Mouse (Mus musculus) heart, adult 10 weeks (tissue): ENCODE data around the gene Tgfb1. TPM values are rescaled to one million over a fixed set of nuclear protein-coding genes. Genes with fewer than 3 reads are reported as not detected.

Source experiments
- polyA plus RNA-seq: library from polyadenylated mRNA; stranded (reverse); fragments of 350-450 nt; fragmentation: Illumina TruSeq; extraction: RNeasy Lipid Tissue Mini Kit (QIAGEN cat#74804); gene quantifications from one replicate; pipeline ENCODE4 v1.2.3, GENCODE M21; 2014; ENCODE audit warnings: low read depth, low replicate concordance

The Tgfb1 gene
- 14.2 TPM for polyA plus RNA-seq

DNA sequence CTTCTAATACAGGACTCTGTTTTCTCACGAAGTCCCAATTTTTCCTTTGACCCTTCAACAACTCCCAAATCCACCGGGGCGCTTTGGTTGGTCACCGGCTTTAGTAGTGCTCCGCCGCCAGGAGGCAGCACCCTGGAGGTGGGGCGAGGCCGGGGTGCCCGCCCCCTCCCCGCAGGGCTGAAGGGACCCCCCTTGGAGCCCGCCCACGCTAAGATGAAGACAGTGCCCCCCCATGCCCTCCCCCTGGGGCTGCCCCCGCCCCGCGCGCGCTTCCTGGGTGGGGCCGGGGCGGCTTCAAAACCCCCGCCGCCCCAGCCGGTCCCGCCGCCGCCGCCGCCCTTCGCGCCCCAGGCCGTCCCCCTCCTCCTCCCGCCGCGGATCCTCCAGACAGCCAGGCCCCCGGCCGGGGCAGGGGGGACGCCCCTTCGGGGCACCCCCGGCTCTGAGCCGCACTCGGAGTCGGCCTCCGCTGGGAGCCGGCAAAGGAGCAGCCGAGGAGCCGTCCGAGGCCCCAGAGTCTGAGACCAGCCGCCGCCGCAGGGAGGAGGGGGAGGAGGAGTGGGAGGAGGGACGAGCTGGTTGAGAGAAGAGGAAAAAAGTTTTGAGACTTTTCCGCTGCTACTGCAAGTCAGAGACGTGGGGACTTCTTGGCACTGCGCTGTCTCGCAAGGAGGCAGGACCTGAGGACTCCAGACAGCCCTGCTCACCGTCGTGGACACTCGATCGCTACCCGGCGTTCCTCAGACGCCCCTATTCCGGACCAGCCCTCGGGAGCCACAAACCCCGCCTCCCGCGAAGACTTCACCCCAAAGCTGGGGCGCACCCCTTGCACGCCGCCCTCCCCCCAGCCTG lies at the start of gene Tgfb1:
Gene Tgfb1, plus strand, starts transcription at position 323 of the 852 bp plus-strand sequence.

DNA sequence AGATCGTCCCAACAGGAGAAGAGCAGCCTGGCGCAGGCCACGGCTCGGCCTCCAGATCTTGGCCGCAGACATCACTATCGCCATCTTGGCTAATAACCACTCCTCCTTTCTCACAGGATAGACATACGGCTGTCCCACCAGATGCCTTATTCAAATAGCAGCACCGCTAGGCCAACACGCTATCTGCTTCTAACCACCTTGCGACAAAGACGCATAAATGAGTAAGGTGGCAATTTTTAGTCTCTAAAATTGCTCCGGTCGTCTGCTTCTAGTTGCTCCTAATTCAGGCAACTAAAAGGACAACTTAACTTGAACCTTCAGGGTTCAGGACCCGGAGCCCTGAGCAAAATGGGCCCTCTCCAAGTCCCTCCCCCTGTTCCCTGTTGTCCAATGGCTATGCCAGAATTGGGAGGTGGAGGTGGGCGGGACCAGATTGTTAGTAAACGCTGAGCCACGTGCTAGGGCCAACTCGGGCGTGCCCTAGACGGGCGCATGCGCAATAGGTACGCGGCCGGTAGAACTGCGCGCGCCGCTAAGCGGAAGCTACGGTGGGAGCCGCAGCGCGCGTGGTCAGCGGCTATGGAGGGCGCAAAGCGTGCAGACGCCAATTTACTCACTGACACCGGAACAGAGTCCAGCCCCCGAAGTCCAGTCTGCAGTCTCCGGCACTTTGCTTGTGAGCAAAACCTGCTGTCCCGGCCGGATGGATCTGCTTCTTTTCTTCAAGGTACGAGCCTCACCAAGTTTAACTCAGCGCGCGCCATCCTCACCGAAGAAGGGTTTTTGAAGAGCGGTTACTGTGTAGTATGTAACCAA lies 27.9 kb upstream of the Tgfb1 start, which contains the start of the genes Bckdha and Exosc5:
Gene Bckdha, minus strand, starts transcription at position 325 of the 816 bp plus-strand sequence.
Gene Exosc5, plus strand, starts transcription at position 508 of the 816 bp plus-strand sequence.

DNA sequence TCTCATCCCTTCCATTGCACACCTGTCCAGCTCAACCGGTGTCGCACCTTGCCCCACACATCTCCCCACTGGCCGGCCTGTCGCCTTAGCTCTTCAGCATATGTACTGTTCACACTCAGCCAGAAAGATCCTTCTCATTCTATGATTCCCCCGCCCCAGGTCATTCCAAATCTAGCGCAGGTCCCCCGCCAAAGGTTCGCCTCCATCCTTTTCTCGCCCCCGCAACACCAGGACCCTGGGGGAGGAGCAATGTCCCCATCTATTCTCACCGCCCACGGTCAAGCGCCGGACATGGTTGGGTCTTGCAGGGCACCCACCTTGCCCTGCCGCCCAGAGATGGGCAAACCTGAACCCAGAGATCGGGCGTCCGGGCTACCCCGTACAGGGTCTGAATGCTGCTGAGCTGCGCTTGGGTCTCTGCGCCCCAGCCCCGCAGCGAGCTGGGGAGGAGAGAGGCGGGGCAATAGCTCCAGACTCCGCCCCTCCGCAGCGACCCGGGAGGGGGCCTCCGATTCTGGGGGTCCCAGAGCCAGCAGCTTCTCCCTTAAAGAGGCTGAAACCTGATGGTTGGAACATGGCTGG lies 12.0 kb upstream of the Tgfb1 start, which contains the start of gene Tmem91:
Gene Tmem91, minus strand, starts transcription at position 448 of the 582 bp plus-strand sequence.

DNA sequence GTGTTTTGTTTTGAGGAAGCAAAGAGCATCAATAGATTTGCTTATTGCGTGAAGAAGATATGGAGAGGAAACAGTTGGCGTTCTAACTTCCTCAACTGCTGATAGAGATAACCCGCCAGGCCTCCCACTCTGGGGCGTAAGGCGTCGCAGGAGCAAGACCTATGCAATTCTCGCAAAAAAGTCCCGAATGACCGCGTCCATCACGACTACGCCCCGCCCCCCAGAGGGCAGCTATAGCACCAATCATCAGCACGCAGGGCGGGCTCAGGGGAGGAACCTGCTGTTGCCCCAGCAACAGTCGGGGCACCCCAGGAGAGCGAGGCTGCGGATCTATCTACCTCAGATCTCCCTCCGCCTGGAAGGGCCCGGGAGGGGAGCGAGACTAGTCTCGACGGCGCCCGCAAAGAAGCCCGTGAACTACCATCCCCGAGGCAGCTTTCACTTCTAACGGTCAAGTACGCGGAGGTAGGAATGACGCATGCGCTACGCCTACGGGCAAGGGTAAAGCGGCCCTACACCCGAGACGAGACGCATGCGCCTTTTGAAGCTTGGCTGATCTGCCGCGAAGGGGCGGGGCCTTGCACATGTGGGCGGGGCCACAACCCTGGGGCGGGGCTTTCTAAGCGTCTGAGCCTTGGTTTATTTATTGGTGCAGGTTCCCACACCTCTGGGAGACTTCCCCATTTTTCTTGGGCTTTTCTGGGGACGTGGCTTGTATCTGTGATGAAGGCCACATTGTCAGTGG lies 6.1 kb upstream of the Tgfb1 start, which contains the start of gene B9d2:
Gene B9d2, plus strand, starts transcription at position 267 of the 745 bp plus-strand sequence.

DNA sequence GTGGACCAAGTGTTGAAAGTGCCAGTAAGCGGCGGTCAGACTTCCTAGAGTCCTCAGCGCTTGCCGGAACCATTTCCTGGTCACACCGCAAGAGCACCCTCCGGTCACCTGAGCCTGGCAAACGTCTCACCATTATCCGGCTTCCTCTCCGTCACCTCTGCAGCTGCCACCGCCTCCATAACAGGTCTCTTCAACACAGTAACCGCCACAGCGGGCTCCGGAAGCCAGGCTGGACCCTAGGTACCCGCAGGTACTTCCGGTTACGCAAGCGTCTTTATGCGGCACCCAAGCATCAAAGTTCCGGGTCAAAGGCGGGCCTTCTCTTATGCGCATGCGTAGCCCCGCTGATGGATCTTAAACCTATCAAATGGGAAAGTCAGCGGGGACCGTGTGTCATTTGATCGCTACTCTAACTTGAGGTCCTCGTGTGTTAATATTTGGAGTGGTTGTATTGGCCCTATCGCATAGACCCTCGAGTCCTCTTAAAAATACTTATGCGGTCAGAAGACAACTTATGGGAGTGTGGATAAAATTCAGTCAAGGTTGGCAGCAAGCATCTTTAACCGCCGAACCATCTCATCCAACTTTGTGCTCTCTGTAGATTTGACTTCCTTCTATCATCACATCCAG lies 32.1 kb downstream of the Tgfb1 start, which contains the start of gene Ccdc97:
Gene Ccdc97, minus strand, starts transcription at position 301 of the 630 bp plus-strand sequence.

Other genes with a start within 250 kb of the Tgfb1 start
- 17.6 TPM for gene Ceacam1, start 209.4 kb upstream of the Tgfb1 start, polyA plus RNA-seq
- 0.58 TPM for gene Ceacam2, start 147.1 kb upstream of the Tgfb1 start, polyA plus RNA-seq
- not detected for gene Erich4, start 71.1 kb upstream of the Tgfb1 start, polyA plus RNA-seq
- gene Dmac2, start 67.6 kb upstream of the Tgfb1 start, polyA plus RNA-seq = 79.6 TPM
- 3.3 TPM for gene B3gnt8, start 60.3 kb upstream of the Tgfb1 start, polyA plus RNA-seq
- gene Bckdha, start 28.0 kb upstream of the Tgfb1 start, polyA plus RNA-seq = 283 TPM
- gene Exosc5, start 27.8 kb upstream of the Tgfb1 start, polyA plus RNA-seq = 14.5 TPM
- not detected for gene Tmem91, start 11.8 kb upstream of the Tgfb1 start, polyA plus RNA-seq
- gene B9d2, start 6.2 kb upstream of the Tgfb1 start, polyA plus RNA-seq = 19.8 TPM
- 41.6 TPM for gene Ccdc97, start 32.1 kb downstream of the Tgfb1 start, polyA plus RNA-seq
- 43.9 TPM for gene Hnrnpul1, start 67.8 kb downstream of the Tgfb1 start, polyA plus RNA-seq
- 58.4 TPM for gene Axl, start 101.7 kb downstream of the Tgfb1 start, polyA plus RNA-seq
- gene Cyp2s1, start 129.9 kb downstream of the Tgfb1 start, polyA plus RNA-seq = 4.8 TPM
- 0.92 TPM for gene Cyp2b10, start 210.6 kb downstream of the Tgfb1 start, polyA plus RNA-seq